Mouse (Mus musculus) cerebellum, adult 18-20 months (tissue): ENCODE measurements around the gene Gpr27.

Experiments used
- DNase-seq, 2 experiments: peaks; one replicate each; pipeline ENCODE4 v3.0.0; 2021

Gpr27 gene

DNA sequence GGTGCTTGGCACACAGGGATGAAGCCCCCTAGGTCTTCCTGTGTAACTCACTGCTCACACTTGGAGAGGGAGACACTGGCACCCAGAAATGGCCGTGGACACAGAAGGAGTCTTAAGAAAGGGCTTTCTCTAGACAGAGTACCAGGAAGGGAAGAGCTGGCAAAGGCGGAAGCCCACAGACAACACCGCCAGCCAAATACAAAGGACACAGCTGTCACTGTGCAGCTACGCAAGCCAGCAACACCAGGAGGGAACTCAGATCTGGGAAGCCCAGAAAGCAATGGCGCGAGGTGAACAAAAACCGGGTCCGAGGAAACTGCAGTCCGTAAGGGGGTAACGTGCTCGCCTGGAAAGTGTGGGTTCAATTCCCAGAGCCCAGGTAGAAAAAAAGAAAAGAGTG is 14.4 kb upstream of the Gpr27 start:
- peak in 1 of 2 experiments; percentile 24 for DNase-seq

DNA sequence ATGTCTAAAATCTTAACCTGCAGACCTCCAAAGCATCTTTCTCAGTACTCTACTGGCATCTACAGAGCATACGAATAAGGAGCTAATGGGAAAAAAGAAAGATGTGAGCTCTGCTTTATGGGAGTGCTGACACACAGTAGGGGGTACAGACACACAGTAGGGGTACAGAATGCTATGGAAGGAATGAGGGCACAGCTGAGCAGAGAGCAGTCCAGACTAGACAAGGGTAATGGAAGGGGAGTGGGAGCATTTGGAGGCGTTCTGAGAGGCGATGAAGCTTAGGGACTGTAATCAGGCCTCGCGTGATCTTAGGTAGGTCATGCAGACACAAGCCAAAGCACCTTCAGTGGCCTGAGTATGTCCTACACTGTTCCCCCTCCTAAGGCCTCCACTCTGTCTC is 8.5 kb upstream of the Gpr27 start:
- no peak for DNase-seq

DNA sequence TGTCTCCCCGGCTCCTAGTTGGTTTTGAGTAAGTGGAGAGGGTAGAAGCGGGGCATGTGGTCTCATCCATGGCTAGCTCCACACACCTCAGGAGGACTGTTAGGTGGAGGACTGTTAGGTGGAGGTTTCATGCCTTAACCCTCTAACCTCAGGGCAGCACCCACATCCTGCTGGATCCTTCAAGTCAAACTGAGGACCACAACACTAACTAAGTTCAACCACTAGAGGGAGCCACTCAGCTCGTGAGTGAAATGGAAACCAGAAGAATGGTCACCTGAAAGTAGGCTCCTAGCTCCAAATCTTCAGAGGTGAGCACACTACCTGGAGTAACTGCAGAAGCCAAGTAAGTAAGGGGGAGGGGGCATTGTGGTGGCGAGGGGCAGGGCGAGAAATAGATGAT is 7.6 kb upstream of the Gpr27 start:
- no peak for DNase-seq

DNA sequence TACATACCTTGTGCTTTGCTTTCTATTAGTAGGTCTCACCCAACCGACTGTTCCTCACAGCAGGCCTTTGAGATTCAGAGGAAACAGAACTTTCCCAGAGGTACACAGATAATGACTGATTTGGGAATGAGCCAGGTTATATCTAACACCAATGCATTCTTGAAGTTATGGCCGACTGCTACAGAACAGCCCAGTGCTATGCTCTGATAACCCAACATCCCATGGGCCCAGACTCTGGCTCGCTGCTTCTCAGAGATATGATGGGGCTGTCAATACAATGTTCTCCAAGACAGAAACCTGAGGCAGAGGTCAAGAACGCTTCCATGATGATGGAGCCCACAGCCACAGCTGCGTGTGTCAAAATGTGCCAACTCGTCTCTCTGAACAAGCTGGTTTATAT is 4.0 kb upstream of the Gpr27 start:
- no peak for DNase-seq

DNA sequence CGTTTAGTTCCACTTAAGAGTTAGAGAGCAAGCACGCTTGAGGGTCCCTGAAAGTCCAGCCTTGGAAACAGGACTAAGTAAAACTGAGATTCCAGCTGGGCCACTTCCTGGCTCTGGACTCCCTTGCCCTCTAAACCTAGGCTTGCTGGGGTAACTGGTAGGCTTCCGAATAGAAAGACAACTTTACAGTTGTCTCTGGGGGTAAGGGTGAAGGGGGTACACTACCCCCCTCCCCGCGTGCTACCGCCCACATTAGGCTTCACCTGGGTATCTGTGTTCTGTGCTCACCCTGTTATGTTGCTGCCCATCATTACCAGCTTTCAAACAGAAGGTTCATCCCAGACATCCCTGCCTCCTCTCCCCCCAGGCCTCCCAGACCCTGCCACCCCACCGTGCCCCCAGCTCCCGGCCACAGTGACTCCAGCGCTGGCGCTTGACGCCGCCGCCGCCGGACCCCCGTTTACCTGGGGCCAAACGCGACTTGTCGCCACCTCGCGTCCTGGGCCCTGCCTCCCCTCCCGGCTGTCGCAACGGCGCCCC is 743 bp upstream of the Gpr27 start:
- DNase-seq = no peak

DNA sequence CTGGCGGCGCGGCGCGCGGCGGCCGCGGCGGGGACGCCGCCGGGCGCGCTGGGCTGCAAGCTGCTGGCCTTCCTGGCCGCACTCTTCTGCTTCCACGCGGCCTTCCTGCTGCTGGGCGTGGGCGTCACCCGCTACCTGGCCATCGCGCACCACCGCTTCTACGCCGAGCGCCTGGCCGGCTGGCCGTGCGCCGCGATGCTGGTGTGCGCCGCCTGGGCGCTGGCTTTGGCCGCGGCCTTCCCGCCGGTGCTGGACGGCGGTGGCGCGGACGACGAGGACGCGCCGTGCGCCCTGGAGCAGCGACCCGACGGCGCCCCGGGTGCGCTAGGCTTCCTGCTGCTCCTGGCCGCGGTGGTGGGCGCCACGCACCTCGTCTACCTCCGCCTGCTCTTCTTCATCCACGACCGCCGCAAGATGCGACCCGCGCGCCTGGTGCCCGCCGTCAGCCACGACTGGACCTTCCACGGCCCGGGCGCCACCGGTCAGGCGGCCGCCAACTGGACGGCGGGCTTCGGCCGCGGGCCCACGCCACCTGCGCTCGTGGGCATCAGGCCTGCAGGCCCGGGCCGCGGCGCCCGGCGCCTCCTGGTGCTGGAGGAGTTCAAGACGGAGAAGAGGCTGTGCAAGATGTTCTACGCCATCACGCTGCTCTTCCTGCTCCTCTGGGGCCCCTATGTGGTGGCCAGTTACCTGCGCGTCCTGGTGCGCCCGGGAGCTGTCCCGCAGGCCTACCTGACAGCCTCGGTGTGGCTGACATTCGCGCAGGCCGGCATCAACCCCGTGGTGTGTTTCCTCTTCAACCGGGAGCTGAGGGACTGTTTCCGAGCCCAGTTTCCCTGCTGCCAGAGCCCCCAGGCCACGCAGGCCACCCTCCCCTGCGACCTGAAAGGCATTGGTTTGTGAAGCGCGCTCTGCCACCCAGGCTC is 700 bp downstream of the Gpr27 start:
- peak; percentile 26 to 73 for DNase-seq

DNA sequence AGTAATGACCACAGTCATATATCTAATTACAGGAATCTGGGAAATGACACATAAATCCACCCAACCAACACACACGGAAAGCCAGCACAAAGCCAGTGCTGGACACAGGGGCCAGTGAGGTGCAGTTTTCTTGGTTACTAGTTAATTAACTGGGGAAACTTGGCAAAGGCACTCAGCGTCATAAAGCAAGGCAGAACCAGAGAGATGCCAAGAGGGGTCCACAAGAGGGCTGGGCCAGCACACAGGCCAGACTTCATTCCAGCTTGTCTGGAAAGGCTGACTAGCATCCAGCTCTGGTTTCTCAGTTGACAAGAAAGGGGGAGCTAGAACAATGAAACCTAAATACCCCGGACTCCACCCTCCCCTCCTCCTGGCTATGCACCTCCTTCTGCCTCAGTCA is 8.0 kb downstream of the Gpr27 start:
- no peak for DNase-seq

DNA sequence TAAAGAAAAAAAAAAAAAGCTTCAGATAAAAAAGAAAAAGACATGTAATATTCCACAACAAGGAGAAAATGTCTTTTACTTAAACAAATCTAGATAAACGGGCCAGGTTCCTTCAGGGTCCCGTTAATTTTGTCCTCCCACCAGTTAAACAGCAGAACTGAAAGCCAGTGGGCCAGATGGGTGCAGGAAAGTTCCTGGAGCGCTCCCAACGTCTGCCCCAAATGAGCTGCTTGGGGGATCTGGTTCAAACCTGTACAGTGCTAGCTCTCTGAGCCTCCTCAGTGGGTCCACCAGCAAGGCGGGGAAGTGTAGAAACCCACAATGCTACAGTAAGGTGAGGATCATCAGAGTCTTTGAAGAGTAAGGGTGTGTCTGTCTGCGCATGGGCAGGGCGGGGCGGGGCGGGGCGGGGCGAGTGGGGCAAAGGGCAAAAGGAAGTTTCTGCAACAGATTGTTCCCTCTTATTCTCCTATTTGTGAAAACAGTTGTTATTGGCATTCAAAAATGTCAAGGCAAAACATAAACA is 19.2 kb downstream of the Gpr27 start:
- DNase-seq = no peak

DNA sequence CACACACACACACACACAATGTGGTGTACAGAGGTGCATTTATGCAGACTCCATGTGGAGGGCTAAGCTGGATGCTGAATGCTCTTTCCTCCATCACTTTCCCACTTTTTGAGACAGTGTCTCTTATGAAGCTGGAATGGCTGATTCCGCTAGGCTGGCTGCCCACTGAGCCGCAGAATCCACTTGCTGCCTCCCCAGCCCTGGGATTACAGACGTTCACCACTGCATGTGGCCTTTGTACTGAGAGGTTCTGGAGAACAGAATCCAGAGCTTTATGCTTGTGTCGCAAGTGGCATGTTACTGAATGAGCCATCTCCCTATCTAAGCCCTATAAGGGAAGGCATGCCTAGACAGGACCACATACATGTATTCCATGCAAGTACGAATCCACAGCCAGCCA is 20.8 kb downstream of the Gpr27 start:
- DNase-seq = no peak

DNA sequence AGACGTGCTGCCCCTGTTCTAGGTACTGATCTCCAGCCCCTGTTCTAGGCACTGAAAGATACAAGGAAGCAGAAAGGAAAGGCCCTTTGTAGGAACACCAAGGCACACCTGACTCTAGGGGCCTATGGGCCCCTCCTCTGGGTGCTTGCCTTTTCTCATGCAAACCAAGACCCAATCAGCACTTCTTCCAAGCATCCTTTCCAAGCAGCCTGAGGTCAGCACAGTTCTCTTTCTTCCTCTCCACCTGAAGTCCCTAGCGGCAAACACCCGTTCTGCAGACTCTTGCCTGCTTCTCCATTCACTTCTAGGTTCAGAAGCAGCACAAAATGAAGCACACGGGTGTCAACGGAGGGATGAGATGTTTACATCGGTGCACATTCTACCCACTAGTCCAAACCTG is 22.7 kb downstream of the Gpr27 start:
- DNase-seq = no peak

DNA sequence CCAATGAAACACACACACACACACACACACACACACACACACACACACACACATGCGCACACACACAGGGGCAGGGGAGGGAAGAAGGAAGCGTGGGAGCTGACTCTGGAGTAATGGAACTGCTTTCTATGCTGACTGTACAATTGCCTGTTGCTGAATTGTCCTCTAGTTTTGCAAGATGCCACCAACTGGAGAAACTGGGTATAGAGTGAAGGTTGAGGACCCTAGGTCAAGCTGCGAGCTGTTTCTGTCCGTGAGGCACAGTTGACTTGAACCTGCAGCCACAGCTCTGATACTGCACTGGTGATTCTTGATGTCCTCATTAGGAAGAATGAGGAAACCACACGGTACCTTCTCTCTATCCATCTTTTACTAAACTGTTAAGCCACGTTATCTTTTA is 23.4 kb downstream of the Gpr27 start:
- no peak for DNase-seq

DNA sequence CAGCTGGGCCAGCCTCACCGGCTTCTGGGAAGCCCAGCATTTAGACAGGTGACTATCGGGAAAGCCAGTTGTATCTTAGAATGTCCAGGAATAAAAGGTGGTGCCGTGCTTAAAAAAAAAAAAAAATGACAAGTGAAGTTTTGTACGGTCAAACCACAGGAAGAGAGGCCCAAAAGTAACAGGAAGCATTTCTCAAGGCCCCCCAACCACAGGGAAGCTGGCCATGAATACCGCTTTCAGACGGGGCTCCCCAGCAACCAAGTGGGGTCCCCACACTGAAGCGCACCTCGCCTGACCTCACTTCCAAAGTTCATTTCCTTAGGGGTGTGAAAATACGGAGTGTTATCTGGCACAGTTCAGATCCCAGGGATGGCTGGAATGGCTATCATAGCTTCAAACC is 28.6 kb downstream of the Gpr27 start:
- no peak for DNase-seq

DNA sequence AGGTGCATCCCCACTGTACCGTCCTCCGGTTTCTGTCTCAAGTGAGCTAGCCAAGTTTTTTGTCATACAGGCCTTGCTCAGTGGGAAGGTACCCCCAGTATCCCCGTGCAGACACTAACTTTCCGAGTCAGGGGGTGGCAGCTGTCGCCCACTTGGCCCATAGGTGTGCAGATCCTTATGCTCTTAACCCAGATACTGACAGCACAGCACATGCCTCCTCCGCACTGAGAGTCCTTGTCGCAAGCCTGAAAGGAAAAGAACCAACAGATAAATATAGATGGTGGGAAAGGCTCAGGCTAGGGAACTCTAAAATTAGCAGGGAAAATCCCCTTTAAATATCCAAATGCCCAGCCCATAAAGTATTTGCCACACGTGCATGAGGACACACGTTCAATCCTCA is 29.9 kb downstream of the Gpr27 start:
- DNase-seq = no peak

DNA sequence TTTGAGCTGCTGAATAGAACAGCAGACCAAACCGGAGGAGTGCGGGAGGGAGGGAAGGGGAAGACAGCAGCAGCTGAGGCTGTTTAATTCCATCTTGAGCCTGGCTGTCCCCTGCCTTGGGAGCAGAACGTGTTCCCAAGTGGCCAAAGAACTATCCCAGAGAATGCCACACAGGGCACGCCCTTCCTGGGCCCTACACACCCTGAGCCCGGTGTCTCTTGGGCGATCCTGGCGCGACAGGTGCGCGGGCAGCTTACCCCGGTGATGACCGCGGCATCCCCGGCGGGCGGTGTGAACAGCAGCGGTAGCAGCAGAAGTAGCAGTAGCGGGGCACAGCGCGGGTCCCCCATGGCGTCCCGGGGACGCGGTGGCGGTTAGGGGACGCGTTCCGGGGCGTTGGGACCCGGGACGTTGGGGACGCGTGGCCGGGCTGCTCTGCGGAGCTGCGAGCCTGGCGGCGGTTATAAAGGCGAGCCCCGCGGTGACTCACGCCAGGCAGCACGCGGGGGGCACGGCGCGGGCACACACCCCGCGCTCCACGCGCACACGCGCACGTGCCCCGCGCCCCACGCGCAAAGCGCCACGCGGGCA is 33.6 kb downstream of the Gpr27 start, which contains the start of gene Prok2:
TSS of gene Prok2 (minus strand) at position 422 of the 591 bp plus-strand sequence.
- DNase-seq = peak in 1 of 2 experiments; percentile 5

DNA sequence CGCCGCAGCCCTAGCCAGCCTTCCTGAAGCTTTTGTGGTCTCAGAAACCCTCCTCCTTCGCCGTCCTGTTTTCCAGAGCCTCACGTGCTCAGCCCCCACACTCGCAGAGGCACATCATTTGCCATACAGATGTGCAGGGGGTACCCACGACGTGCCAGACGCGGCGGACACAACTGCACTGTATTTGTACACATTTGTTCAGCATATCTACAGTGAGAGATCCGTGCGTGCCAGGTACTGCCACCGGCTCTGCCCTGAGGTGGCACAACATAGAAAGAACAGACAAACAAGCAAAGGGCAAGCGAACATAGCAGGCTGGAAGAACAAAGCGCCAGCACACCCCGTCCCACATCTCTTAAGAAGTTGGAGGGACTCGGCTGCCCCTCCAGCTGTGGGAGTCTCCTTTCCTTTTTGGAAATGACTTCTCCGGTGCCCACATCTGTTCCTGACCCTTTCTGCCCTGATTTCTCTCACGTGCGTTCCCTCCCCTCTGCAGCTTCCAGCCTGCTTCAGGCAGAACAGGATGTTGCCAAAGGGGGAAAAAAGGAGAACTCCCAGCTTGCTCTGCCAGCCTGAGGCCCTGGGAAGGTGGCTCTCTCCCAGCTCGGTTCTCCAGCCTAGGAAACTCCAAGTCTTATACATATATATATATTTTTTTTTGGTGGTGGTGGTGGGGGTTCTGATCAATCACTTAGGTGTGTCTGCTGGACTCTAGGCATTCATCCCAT is 34.3 kb downstream of the Gpr27 start:
- DNase-seq = no peak

DNA sequence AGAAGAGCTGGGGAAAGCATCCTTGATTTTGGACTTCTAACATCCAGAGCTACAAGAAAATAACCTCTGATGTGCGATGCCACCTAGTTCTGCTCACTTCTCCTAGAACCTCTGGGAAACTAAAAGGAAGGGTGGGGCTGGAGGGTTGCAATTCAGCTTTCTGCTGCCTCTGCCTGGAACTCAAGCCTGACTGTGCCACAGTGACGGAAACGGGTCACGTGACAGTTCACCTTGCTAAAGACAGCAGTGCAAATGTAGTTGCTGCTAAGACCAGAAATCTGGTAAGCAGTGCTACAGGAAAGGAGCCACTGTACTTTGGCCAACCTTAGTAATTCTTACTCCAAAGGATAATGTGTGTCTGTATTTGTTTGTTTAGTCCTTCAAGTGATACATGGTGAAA is 37.4 kb downstream of the Gpr27 start:
- no peak for DNase-seq

DNA sequence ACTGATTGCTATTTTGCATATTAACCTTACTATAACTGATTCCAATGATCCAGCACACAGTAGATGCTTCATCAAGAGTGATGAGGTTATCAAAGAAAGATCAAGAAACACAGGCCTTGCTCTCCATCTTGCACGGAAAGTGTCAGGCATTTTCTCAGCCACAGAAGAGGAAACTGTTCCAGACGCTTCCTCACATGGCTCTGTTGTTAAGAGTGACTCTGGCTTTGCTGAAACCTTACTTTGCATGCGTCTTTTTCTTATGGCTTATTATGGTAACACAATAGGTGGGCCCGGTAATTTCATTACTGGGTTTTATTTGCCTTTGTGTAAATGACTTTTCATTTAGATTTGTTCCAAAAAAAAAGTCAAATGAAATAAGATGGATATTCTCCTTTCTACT is 39.4 kb downstream of the Gpr27 start:
- DNase-seq = no peak

DNA sequence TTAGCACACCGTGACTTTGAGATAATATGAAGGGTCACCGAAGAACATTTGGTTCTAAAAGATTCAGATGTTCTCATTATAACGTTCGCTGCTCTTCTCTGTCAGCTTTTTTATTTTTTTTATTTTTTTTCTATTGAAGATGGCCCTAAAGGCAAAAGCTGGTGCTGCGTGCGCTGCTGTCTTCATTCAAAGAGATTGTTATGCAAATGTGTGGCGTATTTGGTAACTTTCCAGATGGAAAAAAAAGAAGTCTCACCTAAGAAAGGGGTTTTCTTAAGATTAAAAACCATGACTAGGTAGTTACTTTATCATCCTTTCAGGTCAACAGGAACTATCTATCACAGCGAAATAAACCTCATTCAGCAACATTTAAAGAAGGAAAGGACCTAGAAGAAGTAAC is 40.2 kb downstream of the Gpr27 start:
- DNase-seq = no peak

DNA sequence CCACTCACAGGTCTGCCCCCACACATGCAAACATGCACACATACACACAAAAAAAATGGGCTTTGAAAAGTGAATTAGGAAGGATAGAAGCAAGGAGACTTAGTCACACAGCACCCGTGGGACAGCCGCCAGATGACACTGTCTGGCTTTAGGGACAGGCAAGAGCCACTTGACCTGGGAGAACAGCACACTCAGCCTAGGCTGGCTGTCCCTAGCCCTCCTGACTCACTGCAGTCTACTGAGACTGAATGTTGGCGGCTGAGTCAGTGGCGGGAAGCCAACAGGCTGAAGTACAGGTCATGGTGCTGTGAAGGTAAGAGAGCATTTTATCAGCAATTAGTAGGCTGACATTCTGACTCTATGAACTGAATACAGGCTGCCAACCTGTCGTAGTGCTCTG is 42.2 kb downstream of the Gpr27 start:
- no peak for DNase-seq

DNA sequence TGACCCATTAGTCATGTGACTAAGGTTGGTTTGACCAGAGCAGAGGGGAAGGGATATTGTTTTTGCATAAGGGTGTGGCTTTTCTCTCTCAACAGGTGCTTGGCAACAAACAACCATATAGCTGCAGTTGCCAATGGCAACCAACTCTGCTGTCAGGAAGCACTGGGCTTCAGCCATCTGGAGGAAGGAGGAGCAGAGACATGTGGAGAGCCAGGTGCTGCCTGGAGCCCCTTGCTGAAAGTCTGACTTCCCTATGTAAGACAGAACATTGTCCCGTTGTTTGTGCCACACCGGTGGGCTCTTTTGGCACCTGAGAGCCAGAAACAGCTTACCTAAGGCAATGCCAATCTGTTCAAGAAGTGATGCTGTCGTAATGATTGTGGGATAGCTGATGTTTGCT is 50.4 kb downstream of the Gpr27 start:
- no peak for DNase-seq
